Mouse (Mus musculus) left cerebral cortex, postnatal 10 days (tissue): ENCODE results near the gene Endou. TPM values are rescaled to one million over a fixed set of nuclear protein-coding genes. Genes with fewer than 3 reads are reported as not detected.
"Not testable (repeated sequence)": the region's sequence is repeated elsewhere in the genome, so short reads cannot be mapped to it uniquely, and the experiment has no call there.

Experiments used
- DNase-seq, 2 experiments: peaks; one replicate each; pipeline ENCODE4 v3.0.0; 2021 to 2022; ENCODE audit warnings: low spot score in 2 of 2, mixed read lengths in 1 of 2; ENCODE audit errors: extremely low spot score in 1 of 2
- intact Hi-C: fragments of 180-260 bp; cut with DNase I; formaldehyde crosslinking; loops from one replicate; pipeline ENCODE4 v1.15.1; 2025
- total RNA-seq, 2 experiments: library from RNA; stranded (reverse); gene quantifications; 2 replicates each; pipeline ENCODE4 v1.2.3; 2021

Endou gene
- total RNA-seq, 2 experiments from 2014 or later = 0.20 to 0.54 TPM

- intact Hi-C loops = loop anchor here (5.0 kb wide), 1 partner anchor 284 kb away; no protein-coding TSS in a partner anchor
- not testable (repeated sequence) for DNase-seq
Observed at GRCm38 (mm10) chr15:97668158-97668877, 62.8 kb downstream of the Endou start.

GRCm38 (mm10) chr15:97667437-97667836 lies 63.7 kb downstream of the Endou start:
- peak in 1 of 2 experiments; percentile 70 for DNase-seq
- intact Hi-C loops = loop anchor here (5.0 kb wide), 1 partner anchor 285 kb away; no protein-coding TSS in a partner anchor

DNA sequence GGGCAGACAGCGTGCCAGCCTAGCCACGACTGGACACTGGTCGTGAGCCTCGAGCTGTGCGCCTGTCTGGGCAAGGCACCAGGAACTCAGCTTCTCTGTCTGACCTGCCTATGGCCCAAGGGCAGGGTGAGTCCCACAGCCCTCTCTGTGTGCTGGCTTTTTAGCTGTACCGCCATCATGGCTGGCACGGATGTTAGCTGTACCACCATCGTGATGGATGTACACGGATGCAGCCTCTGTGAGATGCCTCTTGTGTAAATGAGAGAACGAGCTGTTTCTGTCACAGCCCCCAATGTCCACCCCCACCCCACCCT lies 64.7 kb downstream of the Endou start:
- intact Hi-C loops = loop anchor here (5.0 kb wide), 1 partner anchor 286 kb away; no protein-coding TSS in a partner anchor

GRCm38 (mm10) chr15:97665770-97666456 lies 65.2 kb downstream of the Endou start:
- intact Hi-C loops = loop anchor here (2.0 to 5.0 kb wide), 2 partner anchors 286 to 471 kb away; no protein-coding TSS in a partner anchor
- DNase-seq = no peak

More for the DNA sequence above, 64.7 kb downstream of the Endou start:
- DNase-seq = no peak

GRCm38 (mm10) chr15:97664981-97665668 lies 66.0 kb downstream of the Endou start:
- DNase-seq = no peak
- intact Hi-C loops = loop anchor here (2.0 to 5.0 kb wide), 2 partner anchors 287 to 470 kb away; no protein-coding TSS in a partner anchor

- peak; percentile 68 to 76 for DNase-seq
- intact Hi-C loops = loop anchor here (2.0 kb wide), 1 partner anchor 469 kb away; no protein-coding TSS in a partner anchor
Observed at GRCm38 (mm10) chr15:97663750-97664406, 67.3 kb downstream of the Endou start.

Other genes starting within 250 kb of the Endou start
- gene Rpap3, start 25.5 kb downstream of the Endou start, total RNA-seq = 10 to 100 TPM; 27.9 to 31.9 TPM
- gene Rapgef3, start 36.6 kb upstream of the Endou start, total RNA-seq = 10 to 100 TPM; 22.6 to 24.5 TPM
- 100 to 1,000 TPM; 122 to 127 TPM for gene Slc48a1, start 47.2 kb upstream of the Endou start, total RNA-seq
- 10 to 100 TPM; 21.5 to 23.5 TPM for gene Hdac7, start 113.2 kb upstream of the Endou start, total RNA-seq
- gene Vdr, start 179.3 kb upstream of the Endou start, total RNA-seq = under 1 TPM; 0.14 to 0.36 TPM
- gene Tmem106c, start 232.9 kb upstream of the Endou start, total RNA-seq = 10 to 100 TPM; 13.0 to 17.2 TPM